Mouse (Mus musculus): ENCODE results near the gene Clec4e.

- TF ChIP-seq CTCF (IDR thresholded peaks at IDR 0.05; ENCODE audit: low read depth, low read length) (no peak), TAL1 (conservative IDR thresholded peaks at IDR 0.05; ENCODE audit: low read depth, low read length) (no peak), GATA2 (IDR thresholded peaks at IDR 0.05; ENCODE audit: borderline replicate concordance, low read depth, low read length) (no peak), GATA1 (IDR thresholded peaks at IDR 0.05; ENCODE audit: borderline replicate concordance, low read length) (no peak)
These were observed 25.5 kb downstream of the Clec4e start for GRCm38 (mm10) chr6:123264194-123264593.

Data from G1E (cell line).